Comparison of ENCODE assay signal across 9 mouse cellular contexts in the genomic region with DNA sequence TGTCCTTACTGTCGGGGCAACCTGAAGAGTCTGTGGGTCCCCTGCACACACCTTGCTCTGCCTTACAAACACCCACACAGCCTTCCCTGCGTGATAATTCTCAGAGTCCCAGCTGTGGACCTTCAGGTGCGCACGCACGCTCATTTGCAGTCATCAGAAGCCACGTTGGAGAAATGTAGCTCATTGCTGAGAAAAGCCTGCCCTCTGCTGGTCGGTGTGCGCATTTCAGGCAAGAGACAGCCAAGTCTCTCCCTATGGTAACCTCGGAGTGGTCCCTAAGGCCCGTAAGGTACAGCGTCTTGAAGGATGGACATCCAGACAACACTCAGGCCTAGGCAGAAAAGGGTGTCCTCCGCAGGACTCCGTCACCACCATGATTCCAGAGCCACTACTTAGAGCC. TPM values are rescaled to one million over a fixed set of nuclear protein-coding genes. Genes with fewer than 3 reads are reported as not detected.
DNase-seq lines count a peak whose midpoint lies in the region; ATAC-seq and TF ChIP-seq lines count a peak whose summit lies in the region.
"Had no signal": no experiment of that assay in that cellular context is flagged by ENCODE, and none has a peak within 500 bp of the region (broad histone marks: within the 10 kb centered on the region; RNA-seq: fewer than 3 reads in every experiment).

No protein-coding gene starts in this region.

- TF ChIP-seq CTCF in spleen, adult 2 months (IDR thresholded peaks at IDR 0.05; ENCODE audit: extremely low read depth, insufficient read depth, insufficient read length, insufficient replicate concordance): peak; percentile 61; the same call in 1 of the 2 replicates
- peak; percentile 86 for TF ChIP-seq CTCF in intestine, postnatal 0 days (IDR thresholded peaks at IDR 0.05; ENCODE audit: low read depth)
- TF ChIP-seq CTCF in thymus, adult 2 months (IDR thresholded peaks at IDR 0.05; ENCODE audit: borderline replicate concordance, control insufficient read depth, extremely low read depth, insufficient read depth, low read length, poor library complexity): peak; percentile 83; the same call in 1 of the 2 replicates

- H3K9me3 ChIP-seq in forebrain, embryonic 16.5 days (ENCODE audit: control insufficient read depth, low read length): no peaks in the 10 kb centered on the region
- no peaks in the 10 kb centered on the region for H3K9me3 ChIP-seq in intestine, postnatal 0 days (ENCODE audit: control insufficient read depth)
- no peaks in the 10 kb centered on the region for H3K9me3 ChIP-seq in limb, embryonic 11.5 days (ENCODE audit: control insufficient read depth, low read length)
- H3K9me3 ChIP-seq in neural tube, embryonic 11.5 days (ENCODE audit: control insufficient read depth, low read length): no peaks in the 10 kb centered on the region

- H3K4me2 ChIP-seq in forebrain, embryonic 16.5 days (ENCODE audit: low read length): no peak overlapping the region
- no peak overlapping the region for H3K4me2 ChIP-seq in intestine, postnatal 0 days (replicated peaks; ENCODE audit: low read depth)
- no peak overlapping the region for H3K4me2 ChIP-seq in limb, embryonic 11.5 days (ENCODE audit: low read depth, severe bottlenecking)
- H3K4me2 ChIP-seq in neural tube, embryonic 11.5 days (ENCODE audit: low read depth): no peak overlapping the region

- H3K4me1 ChIP-seq in spleen, adult 2 months (ENCODE audit: control insufficient read depth, insufficient read depth, insufficient read length): no peaks in the 10 kb centered on the region
- H3K4me1 ChIP-seq in forebrain, embryonic 16.5 days (replicated peaks; ENCODE audit: control insufficient read depth, insufficient read depth, low read length): peaks cover 3% of the 10 kb centered on the region
- no peaks in the 10 kb centered on the region for H3K4me1 ChIP-seq in intestine, postnatal 0 days (replicated peaks; ENCODE audit: control insufficient read depth, insufficient read depth, low read length)
- no peaks in the 10 kb centered on the region for H3K4me1 ChIP-seq in limb, embryonic 11.5 days (ENCODE audit: control insufficient read depth, insufficient read depth, low read length)
- H3K4me1 ChIP-seq in neural tube, embryonic 11.5 days (ENCODE audit: control insufficient read depth, insufficient read depth, low read length): no peaks in the 10 kb centered on the region
- no peaks in the 10 kb centered on the region for H3K4me1 ChIP-seq in thymus, adult 2 months (replicated peaks; ENCODE audit: control insufficient read depth, insufficient read depth, low read length)

- peak; percentile 54 for ATAC-seq in forebrain, embryonic 16.5 days
- no peak for ATAC-seq in intestine, postnatal 0 days
- ATAC-seq in limb, embryonic 11.5 days (ENCODE audit: insufficient number of reproducible peaks, low FRiP score, low TSS enrichment, low read depth): no peak
- ATAC-seq in neural tube, embryonic 11.5 days (ENCODE audit: insufficient read depth, low FRiP score, low TSS enrichment): no peak

- no peak overlapping the region for H3K4me3 ChIP-seq in spleen, adult 2 months (ENCODE audit: extremely low read depth, insufficient read depth, insufficient read length)
- H3K4me3 ChIP-seq in forebrain, embryonic 16.5 days (replicated peaks; ENCODE audit: low read length): no peak overlapping the region
- no peak overlapping the region for H3K4me3 ChIP-seq in intestine, postnatal 0 days (ENCODE audit: low read depth, low read length)
- no peak overlapping the region for H3K4me3 ChIP-seq in limb, embryonic 11.5 days (ENCODE audit: low read depth, low read length)
- H3K4me3 ChIP-seq in neural tube, embryonic 11.5 days (ENCODE audit: low read depth, low read length): no peak overlapping the region
- H3K4me3 ChIP-seq in thymus, adult 2 months (ENCODE audit: control insufficient read depth, insufficient read depth, low read length): no peak overlapping the region
- H3K4me3 ChIP-seq: erythroblast, embryonic 14.5 days had no signal

- 20% methylated on average over 13 of the region's 13 CpGs for WGBS in spleen, adult 2 months
- 15% methylated on average over 13 of the region's 13 CpGs for WGBS in forebrain, embryonic 16.5 days
- 22% methylated on average over 13 of the region's 13 CpGs for WGBS in intestine, postnatal 0 days
- WGBS in limb, embryonic 11.5 days: 26% methylated on average over 13 of the region's 13 CpGs
- WGBS in neural tube, embryonic 11.5 days: 34% methylated on average over 13 of the region's 13 CpGs
- 26% methylated on average over 13 of the region's 13 CpGs for WGBS in thymus, adult 2 months

- H3K27ac ChIP-seq in spleen, adult 2 months (ENCODE audit: insufficient read depth, low read length): no peak overlapping the region
- H3K27ac ChIP-seq in forebrain, embryonic 16.5 days (ENCODE audit: low read length): no peak overlapping the region
- H3K27ac ChIP-seq in intestine, postnatal 0 days (ENCODE audit: low read depth, low read length): no peak overlapping the region
- no peak overlapping the region for H3K27ac ChIP-seq in limb, embryonic 11.5 days (replicated peaks; ENCODE audit: low read depth, low read length)
- no peak overlapping the region for H3K27ac ChIP-seq in neural tube, embryonic 11.5 days (ENCODE audit: low read depth, low read length)
- no peak overlapping the region for H3K27ac ChIP-seq in thymus, adult 2 months (ENCODE audit: control insufficient read depth, insufficient read depth, low read length)

- H3K9ac ChIP-seq in forebrain, embryonic 16.5 days (replicated peaks; ENCODE audit: low read depth, low read length): no peak overlapping the region
- no peak overlapping the region for H3K9ac ChIP-seq in intestine, postnatal 0 days (ENCODE audit: low read depth, low read length)
- no peak overlapping the region for H3K9ac ChIP-seq in limb, embryonic 11.5 days (ENCODE audit: low read length)
- no peak overlapping the region for H3K9ac ChIP-seq in neural tube, embryonic 11.5 days (ENCODE audit: low read length)

- H3K36me3 ChIP-seq in spleen, adult 2 months (ENCODE audit: control insufficient read depth, insufficient read depth, low read length): no peaks in the 10 kb centered on the region
- H3K36me3 ChIP-seq in forebrain, embryonic 16.5 days (ENCODE audit: control insufficient read depth, insufficient read depth): no peaks in the 10 kb centered on the region
- H3K36me3 ChIP-seq in intestine, postnatal 0 days (ENCODE audit: control insufficient read depth, insufficient read depth): no peaks in the 10 kb centered on the region
- H3K36me3 ChIP-seq in limb, embryonic 11.5 days (ENCODE audit: control insufficient read depth, insufficient read depth, low read length): no peaks in the 10 kb centered on the region
- H3K36me3 ChIP-seq in neural tube, embryonic 11.5 days (ENCODE audit: control insufficient read depth, insufficient read depth, low read length): no peaks in the 10 kb centered on the region
- no peaks in the 10 kb centered on the region for H3K36me3 ChIP-seq in thymus, adult 2 months (ENCODE audit: control insufficient read depth, insufficient read depth, low read length)

- TF ChIP-seq POLR2A in spleen, adult 2 months (IDR thresholded peaks at IDR 0.05; ENCODE audit: low read depth, low read length): no peak
- no peak for TF ChIP-seq POLR2A in thymus, adult 2 months (IDR thresholded peaks at IDR 0.05; ENCODE audit: control insufficient read depth, extremely low read depth, insufficient read depth, low read length, poor library complexity)

- no peaks in the 10 kb centered on the region for H3K27me3 ChIP-seq in spleen, adult 2 months (ENCODE audit: control insufficient read depth, insufficient read depth, low read length)
- 0 out of 2 replicates have a peak, but pooled peaks cover 4% of the 10 kb centered on the region for H3K27me3 ChIP-seq in forebrain, embryonic 16.5 days (replicated peaks; ENCODE audit: control insufficient read depth, insufficient read depth, low read length)
- no peaks in the 10 kb centered on the region for H3K27me3 ChIP-seq in intestine, postnatal 0 days (replicated peaks; ENCODE audit: control insufficient read depth, insufficient read depth, low read length)
- H3K27me3 ChIP-seq in limb, embryonic 11.5 days (ENCODE audit: control insufficient read depth, insufficient read depth, low read length): no peaks in the 10 kb centered on the region
- H3K27me3 ChIP-seq in neural tube, embryonic 11.5 days (ENCODE audit: control insufficient read depth, insufficient read depth, low read length): no peaks in the 10 kb centered on the region
- no peaks in the 10 kb centered on the region for H3K27me3 ChIP-seq in thymus, adult 2 months (ENCODE audit: control insufficient read depth, insufficient read depth, low read length)

- peak in 1 of 2 experiments; percentile 33 for DNase-seq in spleen, adult 2 months (ENCODE audit: low read depth in 1 of 2, low spot score in 2 of 2)
- DNase-seq in spleen, adult 12 weeks (ENCODE audit: low spot score): no peak
- DNase-seq in cerebellum, adult 11 months: peak; percentile 84
- peak; percentile 83 for DNase-seq in limb, embryonic 11.5 days (ENCODE audit: low spot score)
- DNase-seq in neural tube, embryonic 11.5 days (ENCODE audit: low spot score): peak; percentile 79
- peak; percentile 55 for DNase-seq in thymus, adult 2 months

RNA-seq across cellular contexts. Expression of gene Zdhhc25, which starts 50.9 kb away (rescaled TPM):
- not detected in 2 replicates for polyA plus RNA-seq in spleen, adult 2 months (2012; rRNA removed)
- not detected in 2 replicates for polyA plus RNA-seq in forebrain, embryonic 16.5 days (2015; fragmentation: Nextera tagmentation; extraction: Ambion mirVana)
- not detected in 2 replicates for polyA plus RNA-seq in intestine, postnatal 0 days (2015; fragmentation: Nextera tagmentation; extraction: Ambion mirVana)
- not detected in 2 replicates for polyA plus RNA-seq in limb, embryonic 11.5 days (2014; fragmentation: Nextera tagmentation; extraction: Ambion mirVana)
- not detected in 2 replicates for polyA plus RNA-seq in neural tube, embryonic 11.5 days (2014; fragmentation: Nextera tagmentation; extraction: Ambion mirVana)
- 0.09 TPM in 1 of 2 replicates, not detected in the other for polyA plus RNA-seq in thymus, adult 2 months (2012; rRNA removed)
- polyA plus RNA-seq: erythroblast, embryonic 14.5 days had no signal
